Mouse (Mus musculus) spleen, adult 10 weeks (tissue): ENCODE results near the gene Diablo. TPM values are rescaled to one million over a fixed set of nuclear protein-coding genes. Genes with fewer than 3 reads are reported as not detected.

Experiments
- polyA plus RNA-seq: library from polyadenylated mRNA; stranded (reverse); fragments of 350-450 nt; fragmentation: Illumina TruSeq; extraction: RNeasy Lipid Tissue Mini Kit (QIAGEN cat#74804); gene quantifications from one replicate; pipeline ENCODE4 v1.2.3, GENCODE M21; 2015; ENCODE audit warnings: low replicate concordance; ENCODE audit not compliant: insufficient read depth

Diablo gene
- 92.0 TPM for polyA plus RNA-seq

GRCm38 (mm10) chr5:123523692-123524392, at the start of gene Diablo:
Diablo (minus strand) TSS chr5:123524176.

GRCm38 (mm10) chr5:123572357-123573186, 48.6 kb upstream of the Diablo start, which contains the start of gene Vps33a:
Vps33a (minus strand) TSS chr5:123573038.

GRCm38 (mm10) chr5:123525281-123525680, 1.3 kb upstream of the Diablo start, which contains the start of gene Gm49027:
Gm49027 (minus strand) TSS chr5:123525488.

GRCm38 (mm10) chr5:123510160-123510559, 13.8 kb downstream of the Diablo start, which contains the start of gene B3gnt4:
B3gnt4 (plus strand) TSS chr5:123510460.

GRCm38 (mm10) chr5:123489112-123489785, 34.7 kb downstream of the Diablo start, which contains the start of the genes Lrrc43 and Il31:
Lrrc43 (plus strand) TSS chr5:123489305.
Il31 (minus strand) TSS chr5:123489489.

Other genes with a start within 250 kb of the Diablo start
- 25.6 TPM for gene Bcl7a, start 180.3 kb downstream of the Diablo start, polyA plus RNA-seq
- 83.7 TPM for gene Mlxip, start 129.4 kb downstream of the Diablo start, polyA plus RNA-seq
- gene Lrrc43, start 34.9 kb downstream of the Diablo start, polyA plus RNA-seq: not detected
- gene Il31, start 34.7 kb downstream of the Diablo start, polyA plus RNA-seq: not detected
- not detected for gene B3gnt4, start 13.7 kb downstream of the Diablo start, polyA plus RNA-seq
- not detected for gene Gm49027, start 1.3 kb upstream of the Diablo start, polyA plus RNA-seq
- 30.5 TPM for gene Vps33a, start 48.9 kb upstream of the Diablo start, polyA plus RNA-seq
- 36.5 TPM for gene Clip1, start 160.4 kb upstream of the Diablo start, polyA plus RNA-seq
- gene Zcchc8, start 196.9 kb upstream of the Diablo start, polyA plus RNA-seq: 87.5 TPM
- gene Rsrc2, start 225.2 kb upstream of the Diablo start, polyA plus RNA-seq: 274 TPM
- 6.4 TPM for gene Kntc1, start 225.5 kb upstream of the Diablo start, polyA plus RNA-seq